Mouse (Mus musculus) gastrocnemius, postnatal 10 days (tissue): ENCODE results near the gene Cdkl3. TPM values are rescaled to one million over a fixed set of nuclear protein-coding genes. Genes with fewer than 3 reads are reported as not detected.

Source experiments
- DNase-seq: peaks from one replicate; pipeline ENCODE4 v3.0.0; 2021; ENCODE audit warnings: mixed read lengths
- total RNA-seq, 2 experiments: library from RNA; stranded (reverse); gene quantifications; 2 replicates each; pipeline ENCODE4 v1.2.3; 2021

Cdkl3 gene
- total RNA-seq, 2 experiments from 2014 or later, result 5.5 to 5.9 TPM

GRCm38 (mm10) chr11:52011541-52011940, 7.5 kb downstream of the Cdkl3 start:
- DNase-seq, result no peak

GRCm38 (mm10) chr11:52018217-52018616, 14.2 kb downstream of the Cdkl3 start:
- DNase-seq, result no peak

- no peak for DNase-seq
These were observed 28.3 kb downstream of the Cdkl3 start for GRCm38 (mm10) chr11:52032356-52032755.

- DNase-seq, result no peak
These were observed 29.9 kb downstream of the Cdkl3 start for GRCm38 (mm10) chr11:52033953-52034352.

- DNase-seq, result no peak
These were observed 31.9 kb downstream of the Cdkl3 start for GRCm38 (mm10) chr11:52035905-52036304.

GRCm38 (mm10) chr11:52037659-52038058, 33.6 kb downstream of the Cdkl3 start:
- no peak for DNase-seq

- DNase-seq, result no peak
These were observed 39.2 kb downstream of the Cdkl3 start for GRCm38 (mm10) chr11:52043224-52043623.

GRCm38 (mm10) chr11:52044156-52044555, 40.1 kb downstream of the Cdkl3 start:
- DNase-seq, result no peak

- DNase-seq, result no peak
These were observed 42.6 kb downstream of the Cdkl3 start for GRCm38 (mm10) chr11:52046446-52047165.

GRCm38 (mm10) chr11:52053371-52053770, 49.4 kb downstream of the Cdkl3 start:
- no peak for DNase-seq

- no peak for DNase-seq
These were observed 50.7 kb downstream of the Cdkl3 start for GRCm38 (mm10) chr11:52054728-52055127.

- DNase-seq, result no peak
These were observed 52.2 kb downstream of the Cdkl3 start for GRCm38 (mm10) chr11:52056198-52056597.

GRCm38 (mm10) chr11:52059001-52059400, 55.0 kb downstream of the Cdkl3 start:
- no peak for DNase-seq

GRCm38 (mm10) chr11:52060315-52060714, 56.3 kb downstream of the Cdkl3 start:
- no peak for DNase-seq

GRCm38 (mm10) chr11:52062406-52062805, 58.4 kb downstream of the Cdkl3 start:
- no peak for DNase-seq

- no peak for DNase-seq
These were observed 60.4 kb downstream of the Cdkl3 start for GRCm38 (mm10) chr11:52064398-52064797.

GRCm38 (mm10) chr11:52065841-52066240, 61.8 kb downstream of the Cdkl3 start:
- no peak for DNase-seq

GRCm38 (mm10) chr11:52071768-52072167, 67.7 kb downstream of the Cdkl3 start:
- no peak for DNase-seq

- no peak for DNase-seq
These were observed 69.6 kb downstream of the Cdkl3 start for GRCm38 (mm10) chr11:52073528-52074170.

- DNase-seq, result no peak
These were observed 70.8 kb downstream of the Cdkl3 start for GRCm38 (mm10) chr11:52074626-52075470.

GRCm38 (mm10) chr11:52075794-52076633, 72.0 kb downstream of the Cdkl3 start:
- no peak for DNase-seq

GRCm38 (mm10) chr11:52076742-52077352, 72.8 kb downstream of the Cdkl3 start:
- DNase-seq, result no peak
